Mouse (Mus musculus): ENCODE measurements around the gene Neu3. TPM values are rescaled to one million over a fixed set of nuclear protein-coding genes. Genes with fewer than 3 reads are reported as not detected.

Neu3 gene
- polyA plus RNA-seq (2012; rRNA removed) = 4.0 and 4.7 TPM in 2 replicates

DNA sequence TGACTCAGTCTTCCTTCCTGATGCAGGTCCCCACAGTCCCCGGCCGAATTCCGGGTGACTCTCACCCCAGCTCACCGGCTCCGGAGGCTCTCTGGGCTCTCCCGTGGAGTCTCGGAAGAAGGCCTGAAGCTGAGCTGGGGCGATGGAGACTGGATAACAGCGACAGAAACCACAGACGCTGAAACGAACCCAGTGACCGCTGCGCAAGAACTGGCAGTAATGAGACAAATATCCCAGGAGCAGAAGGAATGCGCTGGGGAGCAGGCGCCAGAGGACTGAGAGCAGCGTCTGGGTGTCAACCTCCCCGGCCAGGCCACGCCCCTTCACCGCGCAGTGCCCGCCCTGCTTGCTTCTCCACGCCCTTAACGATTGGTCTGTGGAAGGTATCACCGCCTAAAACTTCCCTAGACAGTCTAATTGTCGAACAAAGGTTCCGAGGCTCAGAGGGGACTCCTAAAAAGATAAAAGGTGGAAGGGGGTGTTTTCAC, at the start of gene Neu3:
Neu3 (minus strand) TSS at position 335 of the 488 bp plus-strand sequence.

GRCm38 (mm10) chr7:99863362-99863761, 35.1 kb upstream of the Neu3 start, which contains the start of gene Spcs2:
Spcs2 (minus strand) TSS chr7:99863462.

DNA sequence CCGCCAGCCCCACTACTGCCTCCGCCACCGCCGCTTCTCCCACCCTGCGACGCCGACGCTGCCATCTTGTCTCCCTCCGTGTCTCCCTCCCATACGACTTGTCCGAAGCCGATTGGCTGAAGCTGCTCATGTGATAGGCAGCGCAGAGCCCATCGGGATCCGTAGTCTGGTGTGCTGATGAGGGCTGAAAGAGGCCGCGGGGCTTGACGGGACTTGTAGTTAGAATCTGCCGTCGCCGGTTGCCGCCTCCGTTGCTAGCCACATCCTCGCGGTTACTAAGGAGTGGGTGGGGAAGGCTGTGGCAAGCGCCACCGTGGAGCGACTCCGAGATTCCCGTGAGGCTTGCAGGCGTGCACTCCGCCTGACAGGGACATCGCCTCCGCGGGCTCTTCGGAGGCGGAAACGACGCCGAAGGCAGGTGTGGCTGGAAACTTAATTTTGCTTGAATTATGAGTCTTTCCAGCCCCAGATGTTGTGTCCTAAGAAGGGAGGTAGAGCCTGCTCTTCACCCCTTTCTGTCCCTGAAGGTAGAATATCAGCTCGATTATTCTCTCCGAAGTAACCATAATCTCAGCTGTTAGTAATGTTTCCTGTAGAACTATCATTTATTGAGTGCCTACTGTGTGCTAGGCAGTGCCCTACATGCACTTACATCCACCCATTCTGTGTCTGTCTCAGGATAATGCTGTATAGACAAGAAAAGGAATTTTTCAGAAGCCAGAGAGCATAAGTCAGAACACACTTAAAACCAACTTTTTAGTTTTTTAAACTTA, 30.8 kb upstream of the Neu3 start, which contains the start of gene Xrra1:
Xrra1 (plus strand) TSS at position 304 of the 773 bp plus-strand sequence.

DNA sequence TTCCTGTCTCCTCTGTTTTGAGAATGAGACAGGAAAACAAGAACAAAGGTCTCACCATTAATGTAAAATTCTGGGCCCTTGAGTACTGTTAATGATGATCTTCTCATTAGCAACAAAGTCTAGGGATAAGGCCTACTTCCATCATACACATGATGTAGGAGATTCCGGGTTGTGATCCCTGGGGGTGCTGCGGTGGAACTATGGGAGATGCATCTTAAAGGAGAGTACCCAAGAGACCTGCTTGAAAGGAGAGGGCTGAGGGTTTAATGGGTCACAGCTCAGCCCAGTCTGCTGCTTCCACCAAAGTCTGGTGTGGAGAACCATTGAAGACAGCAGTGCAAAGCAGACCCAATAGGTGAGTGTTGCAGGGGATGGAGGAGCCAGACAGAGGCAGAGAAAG, 65.0 kb downstream of the Neu3 start, which contains the start of gene Olfr521:
Olfr521 (plus strand) TSS at position 301 of the 400 bp plus-strand sequence.

Other genes with a start within 250 kb of the Neu3 start
- gene Tpbgl, start 201.3 kb downstream of the Neu3 start, polyA plus RNA-seq (2012; rRNA removed) = 0.07 and 0.11 TPM in 2 replicates
- gene Slco2b1, start 117.1 kb downstream of the Neu3 start, polyA plus RNA-seq (2012; rRNA removed) = 0.09 and 0.11 TPM in 2 replicates
- gene Olfr520, start 98.1 kb downstream of the Neu3 start, polyA plus RNA-seq (2012; rRNA removed) = not detected in 2 replicates
- gene Olfr521, start 64.9 kb downstream of the Neu3 start, polyA plus RNA-seq (2012; rRNA removed) = not detected in 2 replicates
- 0.01 and 0.06 TPM in 2 replicates for gene Xrra1, start 30.7 kb upstream of the Neu3 start, polyA plus RNA-seq (2012; rRNA removed)
- gene Spcs2, start 35.0 kb upstream of the Neu3 start, polyA plus RNA-seq (2012; rRNA removed) = 48.9 and 50.8 TPM in 2 replicates
- gene Rnf169, start 152.0 kb upstream of the Neu3 start, polyA plus RNA-seq (2012; rRNA removed) = 2.0 and 2.7 TPM in 2 replicates
- 0.08 TPM in 1 of 2 replicates, not detected in the other for gene Chrdl2, start 177.8 kb upstream of the Neu3 start, polyA plus RNA-seq (2012; rRNA removed)

Data from liver, embryonic 14 days (tissue).